Mouse (Mus musculus) ovary, postnatal 36 days (tissue): ENCODE data around the gene H2-Aa.
A peak's percentile ranks its signal among the peaks of the same experiment; 100 is the strongest.

Experiments
- DNase-seq: peaks from one replicate; pipeline ENCODE4 v3.0.0; 2022; ENCODE audit warnings: low spot score, mixed read lengths

H2-Aa gene

DNA sequence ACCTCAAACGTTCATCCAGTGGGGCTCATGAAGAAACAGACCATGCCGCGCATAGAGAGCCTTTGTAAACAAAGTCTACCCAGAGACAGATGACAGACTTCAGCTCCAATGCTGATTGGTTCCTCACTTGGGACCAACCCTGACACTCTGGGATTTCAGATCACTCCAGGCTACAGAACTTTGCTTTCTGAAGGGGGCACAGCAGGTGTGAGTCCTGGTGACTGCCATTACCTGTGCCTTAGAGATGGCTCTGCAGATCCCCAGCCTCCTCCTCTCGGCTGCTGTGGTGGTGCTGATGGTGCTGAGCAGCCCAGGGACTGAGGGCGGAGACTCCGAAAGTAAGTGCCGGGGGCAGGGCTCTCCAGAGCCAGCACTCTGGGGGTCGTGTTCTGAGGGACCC, 24.6 kb downstream of the H2-Aa start:
- peak; percentile 30 for DNase-seq

DNA sequence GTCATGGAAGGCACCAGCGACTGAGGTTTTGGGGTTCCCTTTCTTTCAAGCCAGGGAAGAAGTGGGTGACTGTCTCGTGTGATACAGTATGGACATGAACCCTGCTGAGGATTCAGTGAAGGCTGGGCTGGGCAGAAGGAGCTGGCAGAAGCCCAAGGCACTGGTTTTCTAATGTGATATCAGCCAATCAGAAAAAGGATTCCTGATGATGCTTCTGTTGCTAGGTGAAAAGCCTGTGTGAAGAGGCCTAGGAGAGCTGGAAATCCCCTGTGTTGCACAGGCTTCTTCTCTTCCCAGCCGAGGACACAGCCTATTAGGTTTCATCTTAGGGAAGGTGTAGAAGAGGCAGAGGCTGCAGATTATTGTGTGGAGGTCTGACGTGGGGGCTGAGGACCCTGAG, 26.1 kb downstream of the H2-Aa start:
- DNase-seq = peak; percentile 50

DNA sequence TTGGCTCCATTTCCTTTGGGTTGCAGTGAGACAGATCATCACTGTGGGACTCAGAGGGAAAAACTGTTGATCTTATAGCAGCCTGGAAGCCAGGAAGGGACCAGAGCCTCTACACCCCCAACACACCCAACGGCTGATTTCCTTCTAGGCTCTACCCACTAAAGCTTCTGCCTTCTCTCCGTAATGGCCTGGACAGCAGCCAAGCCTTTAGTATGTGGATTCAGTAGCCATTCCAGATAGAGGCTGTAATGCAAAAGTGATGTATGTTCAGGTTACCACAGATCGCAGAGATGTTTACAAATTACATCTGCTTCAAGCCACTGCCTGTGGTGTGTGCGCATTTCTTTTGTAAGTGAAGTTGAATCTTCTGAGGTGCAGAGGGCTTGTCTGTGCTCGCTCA, 27.1 kb downstream of the H2-Aa start:
- no peak for DNase-seq

DNA sequence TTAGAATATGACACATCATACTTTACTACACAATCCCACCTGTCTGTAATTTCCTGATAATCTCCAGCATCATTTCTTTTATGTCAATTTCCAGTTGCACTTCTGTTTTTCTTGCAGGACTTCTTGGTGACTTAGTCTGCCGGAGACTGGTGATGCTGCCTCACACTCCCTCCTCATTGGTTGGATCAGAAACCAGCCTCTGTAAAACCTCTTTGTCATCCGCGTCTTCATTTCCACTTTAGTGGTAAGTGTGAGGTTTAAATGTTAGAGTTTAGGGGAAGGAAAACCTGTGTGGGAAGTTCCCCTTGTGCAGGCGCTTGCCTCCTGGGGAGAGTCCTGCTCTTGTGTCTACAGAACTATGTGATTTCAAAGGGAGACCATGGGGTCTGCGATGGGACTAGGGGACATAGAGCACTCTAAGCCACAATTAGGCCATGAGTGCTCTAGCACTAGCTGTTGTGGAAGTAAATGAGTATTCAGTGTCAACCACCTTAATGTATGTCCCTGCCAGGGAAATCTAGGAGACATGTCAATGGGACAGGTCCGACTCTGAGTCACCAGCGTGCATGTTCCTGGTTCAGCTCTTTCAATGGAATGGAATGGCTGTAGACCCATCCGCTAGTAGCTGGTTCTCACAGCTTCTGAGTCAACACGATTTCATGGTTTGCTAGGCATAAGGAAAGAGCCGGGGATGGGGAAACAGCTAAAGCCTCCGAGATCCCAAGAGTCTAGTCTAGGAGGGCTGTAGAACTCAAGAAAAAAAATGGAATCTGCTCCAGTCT, 29.8 kb downstream of the H2-Aa start, which contains the start of gene H2-Ab1:
H2-Ab1 (plus strand) TSS at position 96 of the 782 bp plus-strand sequence.
- DNase-seq = peak; percentile 72

DNA sequence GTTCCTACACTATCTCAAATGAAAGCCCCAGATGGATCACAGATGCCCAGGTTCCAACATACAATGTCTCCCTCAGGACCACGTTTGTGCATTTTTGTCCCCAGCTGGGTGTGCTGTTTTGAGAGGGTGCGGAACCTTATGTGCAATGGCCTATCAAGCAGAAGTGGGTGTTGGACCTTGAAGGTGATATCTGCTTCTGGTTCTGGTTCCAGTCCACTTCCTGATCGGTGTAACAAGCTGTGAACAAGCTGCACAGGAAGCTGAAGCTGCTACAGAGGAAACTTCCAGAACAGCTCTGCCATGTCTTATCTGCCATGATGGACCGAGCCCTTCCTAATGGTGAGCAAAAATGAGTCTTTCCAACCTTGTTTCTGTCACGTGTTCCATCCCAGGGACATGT, 31.1 kb downstream of the H2-Aa start:
- DNase-seq = no peak

DNA sequence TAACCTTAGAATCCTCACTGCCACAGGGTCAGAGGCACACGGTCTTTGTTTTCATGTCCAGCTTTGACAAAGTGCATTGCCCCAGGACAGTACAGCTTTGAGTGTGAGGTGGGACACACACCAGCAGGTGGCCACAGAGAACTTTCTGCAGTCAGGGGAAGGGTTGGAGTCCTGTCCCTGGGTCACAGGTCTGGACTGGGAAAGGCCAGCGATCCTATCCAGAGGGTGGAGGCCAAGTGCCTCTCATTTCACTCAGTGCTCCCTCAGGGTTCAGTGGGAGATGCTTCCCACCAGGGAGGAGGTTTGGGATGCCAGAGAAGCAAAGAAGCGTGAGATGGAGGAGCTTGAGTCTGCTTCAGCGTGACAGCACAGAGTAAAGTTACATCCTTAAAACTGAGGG, 36.0 kb downstream of the H2-Aa start:
- DNase-seq = no peak

DNA sequence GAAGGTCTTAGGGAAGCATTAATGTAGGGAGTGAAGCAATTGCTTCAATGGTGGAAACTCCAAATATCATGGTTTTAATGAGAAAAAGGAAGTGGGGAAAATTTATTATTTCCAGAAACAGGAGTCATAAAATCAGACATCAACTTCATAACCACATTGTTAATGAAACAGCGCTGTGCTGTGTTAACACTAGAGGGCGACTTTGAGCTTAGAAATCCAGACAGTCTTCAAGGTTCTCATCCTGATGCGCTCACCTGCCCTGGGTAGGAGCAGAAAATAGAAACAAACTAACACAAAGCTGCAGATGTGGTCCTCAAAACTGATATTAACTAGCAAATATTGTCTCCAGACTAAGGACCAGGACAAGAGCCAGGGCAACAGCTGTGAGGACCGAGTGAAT, 37.7 kb downstream of the H2-Aa start:
- DNase-seq = no peak

DNA sequence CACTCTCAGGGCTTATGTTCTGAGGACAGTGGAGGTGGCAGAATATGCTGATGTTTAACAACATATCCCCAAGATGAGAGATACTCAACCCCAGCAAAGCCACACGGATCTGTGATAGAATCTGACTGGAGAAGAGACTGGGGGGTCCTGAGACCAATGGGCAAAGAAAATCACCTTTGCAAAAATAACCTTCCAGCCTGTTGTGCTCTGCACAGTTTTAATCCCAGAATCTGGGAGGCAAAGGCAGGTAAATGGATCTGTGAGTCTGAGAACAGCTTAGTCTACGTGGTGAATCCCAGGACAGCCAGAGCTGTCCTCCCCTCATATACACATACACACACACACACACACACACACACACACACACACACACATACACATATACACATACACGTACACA, 38.3 kb downstream of the H2-Aa start:
- DNase-seq = no peak

DNA sequence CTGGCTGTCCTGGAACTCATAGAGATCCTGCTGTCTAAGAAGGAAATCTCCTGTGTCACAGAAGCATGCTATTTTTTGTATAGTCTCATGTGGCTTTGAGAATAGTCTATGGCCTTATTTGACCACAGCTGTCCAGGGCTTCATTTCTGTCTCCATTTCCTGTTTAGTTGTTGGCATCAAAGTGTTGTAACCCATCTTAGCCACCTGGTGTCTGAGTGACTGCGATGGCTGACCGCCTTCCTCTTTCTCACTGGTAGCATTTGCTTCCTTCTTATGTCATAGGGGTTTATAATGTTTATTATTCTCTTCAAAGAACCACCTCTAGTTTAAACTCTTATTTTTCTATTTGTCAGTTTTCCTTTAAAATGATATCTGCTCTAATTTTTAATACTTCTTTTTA, 38.9 kb downstream of the H2-Aa start:
- no peak for DNase-seq

DNA sequence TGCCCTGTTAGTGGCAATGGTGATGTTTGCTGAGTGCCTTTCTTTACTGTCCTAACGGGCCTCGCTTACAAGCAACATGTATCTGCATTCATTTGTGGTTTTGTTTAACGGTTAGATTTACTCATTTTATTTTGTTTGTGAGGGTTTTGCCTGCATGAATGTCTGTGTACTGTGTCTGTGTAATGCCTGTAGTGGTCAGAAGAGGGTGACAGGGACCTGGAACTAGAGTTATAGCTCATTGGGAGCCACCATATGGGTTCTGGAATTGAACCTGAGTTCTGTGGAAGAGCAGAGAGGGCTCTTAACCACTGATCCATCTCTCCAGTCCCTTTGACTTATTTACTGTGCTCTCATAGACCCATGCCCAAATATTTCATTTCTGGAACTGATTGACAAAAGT, 40.6 kb downstream of the H2-Aa start:
- DNase-seq = no peak

DNA sequence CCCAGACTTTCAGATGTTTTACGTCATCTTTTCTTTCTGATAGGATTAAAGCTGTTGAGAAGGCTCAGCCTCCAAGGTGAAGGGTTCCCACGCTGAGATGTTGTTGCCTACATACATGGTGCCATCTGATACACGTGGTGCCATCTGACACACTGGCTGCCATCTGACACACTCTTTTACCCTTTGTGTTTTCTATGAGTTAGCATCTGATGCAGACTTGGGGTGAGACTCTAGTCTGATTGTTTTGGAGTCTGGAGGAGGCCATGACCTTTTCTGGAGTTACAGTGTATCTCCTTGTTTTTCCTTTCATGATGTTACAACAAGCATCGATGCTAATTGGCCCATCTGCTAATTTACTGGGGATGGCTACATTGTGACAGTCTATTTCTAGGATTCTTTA, 43.0 kb downstream of the H2-Aa start:
- no peak for DNase-seq

DNA sequence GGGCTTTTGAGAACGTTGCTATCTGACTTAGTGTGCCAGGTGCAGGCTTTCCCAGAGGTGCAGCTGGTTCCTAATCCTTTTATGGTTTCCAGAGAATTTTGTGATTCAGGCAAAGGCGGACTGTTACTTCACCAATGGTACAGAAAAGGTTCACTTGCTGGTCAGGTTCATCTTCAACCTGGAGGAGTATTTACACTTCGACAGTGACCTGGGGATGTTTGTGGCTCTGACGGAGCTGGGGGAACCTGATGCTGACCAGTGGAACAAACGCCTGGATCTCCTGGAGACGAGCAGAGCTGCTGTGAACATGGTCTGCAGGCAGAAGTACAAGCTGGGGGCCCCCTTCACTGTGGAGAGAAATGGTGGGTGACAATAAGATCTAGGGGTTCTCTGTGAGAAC, 46.7 kb downstream of the H2-Aa start:
- no peak for DNase-seq

DNA sequence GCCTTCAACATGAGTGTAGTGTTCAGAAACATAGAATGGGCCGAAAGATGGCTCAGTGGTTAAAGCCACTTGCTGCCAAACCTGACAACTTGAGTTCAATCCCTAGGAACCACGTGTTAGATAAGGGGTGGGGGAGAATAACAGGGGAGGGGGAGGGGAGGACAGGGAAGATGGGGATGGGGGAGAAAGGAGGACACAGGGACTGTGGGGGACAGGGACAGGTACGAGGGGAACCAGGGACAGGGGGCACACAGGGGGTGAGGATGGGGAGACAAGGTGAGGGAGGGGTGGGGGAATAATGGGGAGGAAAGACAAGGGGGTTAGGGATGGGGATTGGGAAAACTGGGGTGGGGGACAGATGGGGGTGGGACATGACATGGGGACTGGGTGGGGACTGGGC, 47.3 kb downstream of the H2-Aa start:
- no peak for DNase-seq

DNA sequence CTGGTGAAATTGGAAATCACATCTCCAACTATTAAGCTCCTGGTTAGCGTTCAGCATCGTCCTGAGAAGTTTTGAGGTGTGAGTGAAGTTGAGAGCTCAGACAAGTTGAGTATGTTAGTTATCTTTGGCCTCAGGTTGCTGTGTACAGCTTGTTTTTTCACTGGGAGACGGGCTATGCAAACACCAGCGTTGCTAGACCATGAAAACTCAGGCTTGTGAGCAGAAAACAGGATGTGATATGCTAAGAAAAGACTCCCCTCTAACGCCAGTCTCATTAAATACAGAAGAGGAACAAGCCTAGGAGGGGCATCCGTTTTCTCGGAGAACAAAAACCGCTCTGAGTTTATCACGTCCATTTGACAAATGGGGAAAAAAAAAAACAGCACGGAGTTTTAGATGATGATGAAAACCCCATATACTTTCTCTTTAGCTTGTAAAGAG, 48.0 kb downstream of the H2-Aa start:
- DNase-seq = no peak

DNA sequence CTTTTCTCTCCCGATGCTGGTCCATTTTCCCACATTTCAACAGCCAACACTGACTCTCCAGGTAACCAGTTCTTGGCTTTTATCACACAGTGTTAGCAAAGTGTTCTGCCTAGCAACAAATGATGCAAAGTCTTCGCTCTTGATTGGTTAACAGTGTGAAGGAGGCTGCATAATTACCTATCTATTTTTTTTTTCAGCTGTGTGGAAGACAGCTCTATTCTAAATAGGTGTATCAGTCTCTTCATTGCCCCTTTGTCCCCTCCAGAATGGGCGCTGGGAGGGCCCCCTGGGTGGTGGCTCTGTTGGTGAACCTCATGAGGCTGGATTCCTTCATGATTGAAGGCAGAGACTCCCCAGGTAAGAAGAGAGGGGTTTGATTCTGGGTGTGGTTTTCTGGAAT, 48.9 kb downstream of the H2-Aa start, which contains the start of gene H2-Ob:
H2-Ob (plus strand) TSS at position 198 of the 400 bp plus-strand sequence.
- no peak for DNase-seq

DNA sequence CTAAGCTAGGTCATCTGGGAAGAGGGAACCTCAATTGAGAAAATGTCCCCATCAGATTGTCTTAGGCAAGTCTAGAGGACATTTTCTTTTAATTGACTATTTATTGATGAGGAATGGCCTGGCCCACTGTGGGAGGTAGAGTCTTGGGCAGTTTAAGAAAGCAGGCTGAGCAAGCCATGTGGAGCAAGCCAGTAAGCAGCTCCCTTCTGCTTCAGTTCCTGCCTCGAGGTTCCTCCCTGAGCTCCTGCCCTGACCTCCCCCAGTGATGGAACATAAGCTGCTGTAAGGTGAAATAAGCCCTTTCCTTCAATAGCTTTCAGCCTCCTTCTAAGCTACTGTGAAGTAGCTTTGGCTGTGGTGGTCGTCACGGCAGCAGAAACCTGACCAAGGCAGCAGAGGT, 49.9 kb downstream of the H2-Aa start:
- DNase-seq = no peak

DNA sequence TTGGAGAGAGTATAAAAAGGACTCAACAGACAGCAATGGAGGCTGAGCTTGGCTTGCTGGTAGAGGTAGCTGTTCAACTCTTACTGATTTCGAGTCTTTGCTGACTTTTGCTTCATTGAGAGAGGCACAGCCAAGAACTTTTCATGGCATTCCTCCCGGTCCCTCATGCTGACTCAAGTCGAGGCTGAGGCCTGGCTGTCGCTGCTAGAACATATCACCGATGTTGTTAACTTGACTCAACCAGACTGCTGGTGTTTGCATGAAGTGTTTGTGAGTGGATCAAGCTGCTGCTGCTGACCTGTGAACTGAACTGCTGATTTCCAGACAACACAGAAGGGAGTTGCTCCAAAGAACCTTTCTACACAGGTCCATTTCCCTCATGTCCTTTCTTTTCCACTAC, 50.9 kb downstream of the H2-Aa start:
- no peak for DNase-seq

DNA sequence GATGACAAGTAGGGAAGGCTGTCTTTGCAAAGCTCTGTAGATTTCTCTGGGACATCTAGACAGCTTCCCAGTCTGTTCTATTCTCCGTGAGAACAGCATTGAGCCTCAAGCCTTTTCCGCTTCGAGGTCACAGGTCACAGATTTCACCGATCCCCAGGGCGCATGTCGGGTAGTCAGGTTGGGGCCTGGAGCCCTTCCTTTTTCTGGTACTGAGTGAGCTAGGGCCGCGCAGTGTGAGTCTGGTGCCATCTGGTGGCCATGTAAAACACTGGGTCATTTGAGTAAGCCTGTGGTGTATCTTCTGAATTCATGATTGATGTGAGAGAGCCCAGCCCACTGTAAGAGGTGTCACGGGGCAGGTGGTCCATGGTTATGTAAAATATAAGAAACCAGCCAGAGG, 52.7 kb downstream of the H2-Aa start:
- DNase-seq = peak; percentile 59
